Mouse (Mus musculus): ENCODE data around the gene Flrt1. TPM values are rescaled to one million over a fixed set of nuclear protein-coding genes. Genes with fewer than 3 reads are reported as not detected.

Flrt1 gene
- polyA plus RNA-seq, 1 experiment from 2014 or later: 3.6 TPM

DNA sequence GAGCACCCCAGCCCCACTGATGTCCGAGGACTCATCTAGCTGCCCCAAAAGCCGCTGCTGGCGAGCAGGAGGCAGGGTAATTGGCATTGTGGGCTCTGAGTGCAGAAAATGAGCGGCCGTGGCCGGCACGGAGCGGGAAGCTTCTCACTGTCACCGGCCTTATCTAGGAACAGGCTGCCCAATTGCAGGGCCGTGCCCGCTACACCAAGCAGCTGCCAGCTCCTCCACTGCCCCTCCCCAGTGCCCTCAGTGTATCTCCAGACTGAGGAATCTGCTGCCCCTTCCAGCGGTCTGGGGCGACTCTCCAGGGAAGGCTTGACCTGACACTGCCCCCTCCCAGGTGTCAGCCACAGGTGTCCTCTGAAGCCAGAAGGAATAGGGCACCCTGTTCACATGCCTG is 40.8 kb upstream of the Flrt1 start:
- no peaks in the 10 kb centered on the region for H3K9me3 ChIP-seq (ENCODE audit: control insufficient read depth, low read length)
- H3K9ac ChIP-seq (ENCODE audit: low read length): no peak overlapping the region
- WGBS: 74% methylated on average over 13 of the region's 13 CpGs
- no peak overlapping the region for H3K4me3 ChIP-seq (ENCODE audit: low read depth, low read length)
- ATAC-seq (replicated peaks; ENCODE audit: low FRiP score, low TSS enrichment, low read depth) (no peak), DNase-seq (ENCODE audit: low spot score) (no peak)
- no peak overlapping the region for H3K27ac ChIP-seq (ENCODE audit: low read depth)
- H3K4me2 ChIP-seq (ENCODE audit: low read length): no peak overlapping the region
- H3K4me1 ChIP-seq (replicated peaks; ENCODE audit: control insufficient read depth, insufficient read depth, low read length): peaks cover 29% of the 10 kb centered on the region
- no peaks in the 10 kb centered on the region for H3K36me3 ChIP-seq (ENCODE audit: control insufficient read depth, insufficient read depth, low read length)
- 0 out of 2 replicates have a peak, but pooled peaks cover 13% of the 10 kb centered on the region for H3K27me3 ChIP-seq (replicated peaks; ENCODE audit: control insufficient read depth, insufficient read depth, low read length)

DNA sequence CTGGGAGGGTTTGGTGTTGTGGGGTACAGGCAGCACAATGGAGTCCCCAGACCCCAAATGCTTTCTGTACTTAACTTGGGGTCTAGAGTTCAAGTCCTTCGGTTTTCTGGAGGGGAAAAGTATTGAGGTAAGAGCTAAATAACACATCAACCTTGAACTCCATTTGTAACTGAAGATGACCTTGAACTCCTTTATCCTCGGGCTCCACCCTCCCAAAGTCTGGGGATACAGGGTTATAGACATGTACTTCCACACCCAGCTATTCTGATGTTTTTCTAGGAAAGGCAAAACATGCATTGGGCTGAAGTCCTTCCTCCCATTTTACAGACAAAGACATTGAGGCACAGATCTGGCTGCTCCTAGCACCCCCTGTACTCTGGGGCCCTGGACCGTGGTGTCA is 38.9 kb upstream of the Flrt1 start:
- Histone ChIP-seq H3K9me3 (ENCODE audit: control insufficient read depth, low read length) (no peaks in the 10 kb centered on the region), H3K4me3 (ENCODE audit: low read depth, low read length) (no peak overlapping the region), H3K27me3 (replicated peaks; ENCODE audit: control insufficient read depth, insufficient read depth, low read length) (0 out of 2 replicates have a peak, but pooled peaks cover 13% of the 10 kb centered on the region), H3K27ac (ENCODE audit: low read depth) (no peak overlapping the region), H3K4me2 (ENCODE audit: low read length) (peak overlapping the region; percentile 69), H3K9ac (ENCODE audit: low read length) (no peak overlapping the region), H3K36me3 (ENCODE audit: control insufficient read depth, insufficient read depth, low read length) (no peaks in the 10 kb centered on the region), H3K4me1 (replicated peaks; ENCODE audit: control insufficient read depth, insufficient read depth, low read length) (peaks cover 29% of the 10 kb centered on the region)
- DNase-seq (ENCODE audit: low spot score) (no peak), ATAC-seq (replicated peaks; ENCODE audit: low FRiP score, low TSS enrichment, low read depth) (no peak)
- 74% methylated on average over 3 of the region's 3 CpGs for WGBS

- Histone ChIP-seq H3K9ac (ENCODE audit: low read length) (peak overlapping the region; percentile 8; the same call in 1 of the 2 replicates), H3K9me3 (ENCODE audit: control insufficient read depth, low read length) (no peaks in the 10 kb centered on the region), H3K27me3 (replicated peaks; ENCODE audit: control insufficient read depth, insufficient read depth, low read length) (0 out of 2 replicates have a peak, but pooled peaks cover 13% of the 10 kb centered on the region), H3K36me3 (ENCODE audit: control insufficient read depth, insufficient read depth, low read length) (no peaks in the 10 kb centered on the region), H3K27ac (ENCODE audit: low read depth) (peak overlapping the region; percentile 44; the same call in 1 of the 2 replicates), H3K4me2 (ENCODE audit: low read length) (peak overlapping the region; percentile 69), H3K4me3 (ENCODE audit: low read depth, low read length) (peak overlapping the region; percentile 29), H3K4me1 (replicated peaks; ENCODE audit: control insufficient read depth, insufficient read depth, low read length) (peaks cover 29% of the 10 kb centered on the region)
- 0% methylated on average over 20 of the region's 20 CpGs for WGBS
- peak; percentile 74 for DNase-seq (ENCODE audit: low spot score)
- no peak; the same call in 1 of the 2 replicates for ATAC-seq (replicated peaks; ENCODE audit: low FRiP score, low TSS enrichment, low read depth)
These were observed 38.3 kb upstream of the Flrt1 start for GRCm38 (mm10) chr19:7143854-7144253.

GRCm38 (mm10) chr19:7142207-7142915 is 36.8 kb upstream of the Flrt1 start:
- Histone ChIP-seq H3K4me2 (ENCODE audit: low read length) (no peak overlapping the region), H3K9me3 (ENCODE audit: control insufficient read depth, low read length) (no peaks in the 10 kb centered on the region), H3K36me3 (ENCODE audit: control insufficient read depth, insufficient read depth, low read length) (no peaks in the 10 kb centered on the region), H3K27me3 (replicated peaks; ENCODE audit: control insufficient read depth, insufficient read depth, low read length) (0 out of 2 replicates have a peak, but pooled peaks cover 13% of the 10 kb centered on the region), H3K27ac (ENCODE audit: low read depth) (peak overlapping the region; percentile 27), H3K9ac (ENCODE audit: low read length) (no peak overlapping the region), H3K4me1 (replicated peaks; ENCODE audit: control insufficient read depth, insufficient read depth, low read length) (peaks cover 34% of the 10 kb centered on the region), H3K4me3 (ENCODE audit: low read depth, low read length) (no peak overlapping the region)
- ATAC-seq (replicated peaks; ENCODE audit: low FRiP score, low TSS enrichment, low read depth) (peak; percentile 21; the same call in 1 of the 2 replicates), DNase-seq (ENCODE audit: low spot score) (no peak)
- WGBS: 22% methylated on average over 5 of the region's 5 CpGs

GRCm38 (mm10) chr19:7140856-7141421 is 35.4 kb upstream of the Flrt1 start:
- Histone ChIP-seq H3K36me3 (ENCODE audit: control insufficient read depth, insufficient read depth, low read length) (no peaks in the 10 kb centered on the region), H3K27me3 (replicated peaks; ENCODE audit: control insufficient read depth, insufficient read depth, low read length) (0 out of 2 replicates have a peak, but pooled peaks cover 6% of the 10 kb centered on the region), H3K9ac (ENCODE audit: low read length) (no peak overlapping the region), H3K9me3 (ENCODE audit: control insufficient read depth, low read length) (no peaks in the 10 kb centered on the region), H3K4me2 (ENCODE audit: low read length) (no peak overlapping the region), H3K4me1 (replicated peaks; ENCODE audit: control insufficient read depth, insufficient read depth, low read length) (peaks cover 48% of the 10 kb centered on the region), H3K27ac (ENCODE audit: low read depth) (no peak overlapping the region), H3K4me3 (ENCODE audit: low read depth, low read length) (no peak overlapping the region)
- no peak for ATAC-seq (replicated peaks; ENCODE audit: low FRiP score, low TSS enrichment, low read depth)
- DNase-seq (ENCODE audit: low spot score): no peak
- 69% methylated on average over 12 of the region's 12 CpGs for WGBS

GRCm38 (mm10) chr19:7140373-7140772 is 34.8 kb upstream of the Flrt1 start:
- DNase-seq (ENCODE audit: low spot score) (no peak), ATAC-seq (replicated peaks; ENCODE audit: low FRiP score, low TSS enrichment, low read depth) (no peak)
- no peak overlapping the region for H3K27ac ChIP-seq (ENCODE audit: low read depth)
- no peaks in the 10 kb centered on the region for H3K36me3 ChIP-seq (ENCODE audit: control insufficient read depth, insufficient read depth, low read length)
- 0 out of 2 replicates have a peak, but pooled peaks cover 6% of the 10 kb centered on the region for H3K27me3 ChIP-seq (replicated peaks; ENCODE audit: control insufficient read depth, insufficient read depth, low read length)
- no peak overlapping the region for H3K9ac ChIP-seq (ENCODE audit: low read length)
- no peak overlapping the region for H3K4me3 ChIP-seq (ENCODE audit: low read depth, low read length)
- H3K4me1 ChIP-seq (replicated peaks; ENCODE audit: control insufficient read depth, insufficient read depth, low read length): peaks cover 54% of the 10 kb centered on the region
- WGBS: 67% methylated on average over 6 of the region's 6 CpGs
- H3K9me3 ChIP-seq (ENCODE audit: control insufficient read depth, low read length): no peaks in the 10 kb centered on the region
- H3K4me2 ChIP-seq (ENCODE audit: low read length): no peak overlapping the region

DNA sequence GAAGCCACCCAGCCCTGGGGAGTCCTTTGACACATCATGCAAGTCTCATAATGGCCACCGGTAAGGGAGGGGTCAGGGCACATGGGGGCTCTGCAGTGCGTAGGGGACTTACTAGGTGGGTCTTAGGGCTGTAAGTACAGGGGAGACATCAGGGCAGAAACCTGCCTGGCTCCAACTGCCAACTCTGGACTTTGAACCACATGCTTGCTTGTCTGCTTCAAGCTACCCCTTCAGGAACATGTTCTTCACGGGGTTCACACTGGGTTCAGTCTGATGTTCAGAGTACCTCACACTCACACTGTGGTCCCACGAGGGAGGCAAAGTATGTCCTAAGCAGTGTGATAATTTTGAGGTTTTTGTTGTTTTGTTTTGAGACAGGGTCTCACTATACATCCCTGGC is 33.8 kb upstream of the Flrt1 start:
- ATAC-seq (replicated peaks; ENCODE audit: low FRiP score, low TSS enrichment, low read depth): no peak
- Histone ChIP-seq H3K4me2 (ENCODE audit: low read length) (no peak overlapping the region), H3K9ac (ENCODE audit: low read length) (no peak overlapping the region), H3K27me3 (replicated peaks; ENCODE audit: control insufficient read depth, insufficient read depth, low read length) (0 out of 2 replicates have a peak, but pooled peaks cover 1% of the 10 kb centered on the region), H3K4me3 (ENCODE audit: low read depth, low read length) (no peak overlapping the region), H3K36me3 (ENCODE audit: control insufficient read depth, insufficient read depth, low read length) (no peaks in the 10 kb centered on the region), H3K4me1 (replicated peaks; ENCODE audit: control insufficient read depth, insufficient read depth, low read length) (peaks cover 64% of the 10 kb centered on the region), H3K9me3 (ENCODE audit: control insufficient read depth, low read length) (no peaks in the 10 kb centered on the region), H3K27ac (ENCODE audit: low read depth) (no peak overlapping the region)
- DNase-seq (ENCODE audit: low spot score): no peak
- WGBS: 63% methylated on average over 4 of the region's 4 CpGs

DNA sequence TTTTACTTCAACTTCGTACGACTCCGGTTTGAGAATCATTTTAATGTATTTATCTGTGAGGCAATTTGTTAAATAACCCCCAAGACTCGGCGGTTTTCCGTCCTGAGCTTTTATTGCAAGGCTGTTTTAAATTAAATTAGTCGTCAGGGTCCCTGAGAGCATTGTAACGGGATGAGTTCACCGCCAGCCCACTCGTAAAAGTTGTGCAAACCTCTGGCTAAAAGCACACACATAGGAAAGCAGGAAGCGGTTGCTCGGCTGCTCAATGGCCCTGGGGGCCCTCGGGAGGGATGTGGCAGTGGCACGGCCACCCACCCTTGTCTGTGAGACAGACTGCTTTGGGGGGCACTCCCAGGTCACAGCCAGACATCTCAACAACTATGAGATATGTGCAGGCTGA is 32.8 kb upstream of the Flrt1 start:
- Histone ChIP-seq H3K4me3 (ENCODE audit: low read depth, low read length) (no peak overlapping the region), H3K36me3 (ENCODE audit: control insufficient read depth, insufficient read depth, low read length) (no peaks in the 10 kb centered on the region), H3K27ac (ENCODE audit: low read depth) (no peak overlapping the region), H3K4me2 (ENCODE audit: low read length) (no peak overlapping the region), H3K9me3 (ENCODE audit: control insufficient read depth, low read length) (no peaks in the 10 kb centered on the region), H3K4me1 (replicated peaks; ENCODE audit: control insufficient read depth, insufficient read depth, low read length) (peaks cover 58% of the 10 kb centered on the region), H3K9ac (ENCODE audit: low read length) (no peak overlapping the region), H3K27me3 (replicated peaks; ENCODE audit: control insufficient read depth, insufficient read depth, low read length) (no peaks in the 10 kb centered on the region)
- WGBS: 39% methylated on average over 14 of the region's 14 CpGs
- ATAC-seq (replicated peaks; ENCODE audit: low FRiP score, low TSS enrichment, low read depth) (no peak), DNase-seq (ENCODE audit: low spot score) (no peak)

Data from intestine, embryonic 14.5 days (tissue).